Mouse (Mus musculus) megakaryocyte, embryonic 14.5 days (primary cell): ENCODE results near the gene Ccdc182.

Experiments
- FLI1 ChIP-seq: IDR thresholded peaks from 2 replicates; pipeline ENCODE4 v1.6.1; 2012; ENCODE audit warnings: low read length, inconsistent platforms, mixed read lengths
- GATA1 ChIP-seq: IDR thresholded peaks from 3 replicates; pipeline ENCODE4 v1.6.1; 2012; ENCODE audit warnings: mixed read lengths, low read length, inconsistent platforms, borderline replicate concordance

- TF ChIP-seq GATA1 (no peak), FLI1 (no peak)
Observed at GRCm38 (mm10) chr11:88274111-88274879, 19.6 kb upstream of the Ccdc182 start.
